Mouse (Mus musculus): ENCODE measurements around the gene Socs3. TPM values are rescaled to one million over a fixed set of nuclear protein-coding genes. Genes with fewer than 3 reads are reported as not detected.

Socs3 gene
- polyA plus RNA-seq, 1 experiment: 27.3 TPM

GRCm38 (mm10) chr11:117994250-117995057, 24.6 kb upstream of the Socs3 start:
- Histone ChIP-seq H3K27me3 (ENCODE audit: control insufficient read depth, insufficient read depth, insufficient read length) (no peaks in the 10 kb centered on the region), H3K36me3 (ENCODE audit: control insufficient read depth, insufficient read depth) (no peaks in the 10 kb centered on the region), H3K4me3 (no peak overlapping the region), H3K79me2 (ENCODE audit: control insufficient read depth, insufficient read depth) (peaks cover 98% of the 10 kb centered on the region), H3K4me2 (ENCODE audit: low read depth) (peak overlapping the region; percentile 96), H3ac (ENCODE audit: control insufficient read depth, insufficient read length) (no peak overlapping the region)
- TF ChIP-seq MYOD1 (IDR thresholded peaks at IDR 0.05; ENCODE audit: control insufficient read depth in 1 of 3, insufficient read length in 2 of 3, low read depth in 2 of 3) (no peak), TCF3 (IDR thresholded peaks at IDR 0.05; ENCODE audit: insufficient read length, low read depth) (no peak), USF1 (IDR thresholded peaks at IDR 0.05; ENCODE audit: low read depth) (no peak), E2F4 (IDR thresholded peaks at IDR 0.05; ENCODE audit: insufficient read depth) (no peak), MYOG (IDR thresholded peaks at IDR 0.05; ENCODE audit: control insufficient read depth in 1 of 3, insufficient read depth in 1 of 3, insufficient read length in 2 of 3, low read depth in 2 of 3) (no peak), SRF (IDR thresholded peaks at IDR 0.05; ENCODE audit: control insufficient read depth, insufficient read length, low read depth) (no peak), REST (IDR thresholded peaks at IDR 0.05; ENCODE audit: insufficient read depth, insufficient read length) (no peak), CEBPB (IDR thresholded peaks at IDR 0.05; ENCODE audit: insufficient read depth, poor library complexity, severe bottlenecking) (no peak), MAX (IDR thresholded peaks at IDR 0.05; ENCODE audit: low read depth) (no peak), POLR2A (IDR thresholded peaks at IDR 0.05; ENCODE audit: insufficient read length, low read depth) (no peak), POLR2AphosphoS2 (IDR thresholded peaks at IDR 0.05; ENCODE audit: insufficient read length, low read depth) (no peak), TCF12 (IDR thresholded peaks at IDR 0.05; ENCODE audit: insufficient read depth, poor library complexity, severe bottlenecking) (no peak)

GRCm38 (mm10) chr11:117993190-117994175, 23.6 kb upstream of the Socs3 start:
- TF ChIP-seq POLR2AphosphoS2 (IDR thresholded peaks at IDR 0.05; ENCODE audit: insufficient read length, low read depth) (peak; percentile 19), SRF (IDR thresholded peaks at IDR 0.05; ENCODE audit: control insufficient read depth, insufficient read length, low read depth) (no peak), MYOD1 (IDR thresholded peaks at IDR 0.05; ENCODE audit: control insufficient read depth in 1 of 3, insufficient read length in 2 of 3, low read depth in 2 of 3) (no peak), POLR2A (IDR thresholded peaks at IDR 0.05; ENCODE audit: insufficient read length, low read depth) (no peak), MAX (IDR thresholded peaks at IDR 0.05; ENCODE audit: low read depth) (no peak)
- peak overlapping the region; percentile 22 for H3K4me2 ChIP-seq (ENCODE audit: low read depth)
- H3ac ChIP-seq (ENCODE audit: control insufficient read depth, insufficient read length): no peak overlapping the region
- H3K4me3 ChIP-seq: no peak overlapping the region
- peaks cover 98% of the 10 kb centered on the region for H3K79me2 ChIP-seq (ENCODE audit: control insufficient read depth, insufficient read depth)
- H3K36me3 ChIP-seq (ENCODE audit: control insufficient read depth, insufficient read depth): no peaks in the 10 kb centered on the region
- H3K27me3 ChIP-seq (ENCODE audit: control insufficient read depth, insufficient read depth, insufficient read length): no peaks in the 10 kb centered on the region

- Histone ChIP-seq H3K36me3 (ENCODE audit: control insufficient read depth, insufficient read depth) (no peaks in the 10 kb centered on the region), H3ac (ENCODE audit: control insufficient read depth, insufficient read length) (no peak overlapping the region), H3K79me2 (ENCODE audit: control insufficient read depth, insufficient read depth) (peaks cover 95% of the 10 kb centered on the region), H3K27me3 (ENCODE audit: control insufficient read depth, insufficient read depth, insufficient read length) (no peaks in the 10 kb centered on the region), H3K4me2 (ENCODE audit: low read depth) (peak overlapping the region; percentile 87), H3K4me3 (no peak overlapping the region)
- TF ChIP-seq MYOD1 (IDR thresholded peaks at IDR 0.05; ENCODE audit: control insufficient read depth in 1 of 3, insufficient read length in 2 of 3, low read depth in 2 of 3): no peak
- TF ChIP-seq MYOG (IDR thresholded peaks at IDR 0.05; ENCODE audit: control insufficient read depth in 1 of 3, insufficient read depth in 1 of 3, insufficient read length in 2 of 3, low read depth in 2 of 3): no peak
- TF ChIP-seq SRF (IDR thresholded peaks at IDR 0.05; ENCODE audit: control insufficient read depth, insufficient read length, low read depth): no peak
- peak; percentile 46; the same call in 1 of the 2 replicates for TF ChIP-seq CEBPB (IDR thresholded peaks at IDR 0.05; ENCODE audit: insufficient read depth, poor library complexity, severe bottlenecking)
Observed at GRCm38 (mm10) chr11:117991502-117992470, 21.9 kb upstream of the Socs3 start.

GRCm38 (mm10) chr11:117989926-117990325, 20.1 kb upstream of the Socs3 start:
- TF ChIP-seq REST (IDR thresholded peaks at IDR 0.05; ENCODE audit: insufficient read depth, insufficient read length) (no peak), SRF (IDR thresholded peaks at IDR 0.05; ENCODE audit: control insufficient read depth, insufficient read length, low read depth) (no peak), POLR2AphosphoS2 (IDR thresholded peaks at IDR 0.05; ENCODE audit: insufficient read length, low read depth) (no peak), USF1 (IDR thresholded peaks at IDR 0.05; ENCODE audit: low read depth) (no peak), POLR2A (IDR thresholded peaks at IDR 0.05; ENCODE audit: insufficient read length, low read depth) (no peak), MYOD1 (IDR thresholded peaks at IDR 0.05; ENCODE audit: control insufficient read depth in 1 of 3, insufficient read length in 2 of 3, low read depth in 2 of 3) (no peak), MAX (IDR thresholded peaks at IDR 0.05; ENCODE audit: low read depth) (no peak), TCF3 (IDR thresholded peaks at IDR 0.05; ENCODE audit: insufficient read length, low read depth) (no peak)
- Histone ChIP-seq H3K4me2 (ENCODE audit: low read depth) (peak overlapping the region; percentile 87), H3K79me2 (ENCODE audit: control insufficient read depth, insufficient read depth) (peaks cover 77% of the 10 kb centered on the region), H3ac (ENCODE audit: control insufficient read depth, insufficient read length) (no peak overlapping the region), H3K36me3 (ENCODE audit: control insufficient read depth, insufficient read depth) (no peaks in the 10 kb centered on the region), H3K4me3 (no peak overlapping the region), H3K27me3 (ENCODE audit: control insufficient read depth, insufficient read depth, insufficient read length) (no peaks in the 10 kb centered on the region)

Measured in myocyte (in vitro differentiated cells).